Mouse (Mus musculus): ENCODE measurements around the gene Akap1. TPM values are rescaled to one million over a fixed set of nuclear protein-coding genes. Genes with fewer than 3 reads are reported as not detected.
"Not testable (repeated sequence)": the region's sequence is repeated elsewhere in the genome, so short reads cannot be mapped to it uniquely, and the experiment has no call there.

Gene Akap1
- total and polyA plus RNA-seq, 2 experiments = 37.7 to 81.5 TPM

DNA sequence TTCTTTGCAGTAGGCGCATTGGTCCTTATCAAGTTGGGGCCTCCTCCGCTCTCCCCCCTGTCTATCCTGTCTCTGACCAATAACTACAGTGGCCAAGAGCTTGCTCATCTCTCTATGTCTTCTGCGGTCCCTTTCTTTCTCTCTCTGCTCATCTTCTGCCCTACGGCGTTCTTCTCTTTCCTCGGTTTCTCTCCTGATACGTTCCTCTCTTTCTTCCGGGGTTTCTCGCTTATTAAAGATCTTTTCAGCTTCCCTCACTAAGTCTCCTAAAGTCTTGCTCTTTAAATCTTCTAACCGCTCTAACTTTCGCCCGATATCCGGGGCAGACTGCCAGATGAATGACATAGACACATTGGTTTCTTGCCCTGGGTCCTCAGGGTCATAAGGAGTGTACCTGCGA lies 29.9 kb upstream of the Akap1 start:
- DNase-seq (ENCODE audit: extremely low read depth, low read depth, low spot score); H3K79me2 ChIP-seq (ENCODE audit: control insufficient read depth, insufficient read depth, low read length); H3K4me1 ChIP-seq (ENCODE audit: control insufficient read depth, insufficient read depth, low read length); H3K36me3 ChIP-seq (ENCODE audit: control insufficient read depth, insufficient read depth, low read length); H3K27me3 ChIP-seq (ENCODE audit: control insufficient read depth, insufficient read depth, low read length); H3K9ac ChIP-seq (ENCODE audit: low read depth, low read length); H3K4me3 ChIP-seq (ENCODE audit: insufficient read depth, low read depth, low read length); H3K27ac ChIP-seq (replicated peaks; ENCODE audit: insufficient read depth, low read depth, low read length): not testable (repeated sequence)
- WGBS = 96% methylated on average over 12 of the region's 14 CpGs

DNA sequence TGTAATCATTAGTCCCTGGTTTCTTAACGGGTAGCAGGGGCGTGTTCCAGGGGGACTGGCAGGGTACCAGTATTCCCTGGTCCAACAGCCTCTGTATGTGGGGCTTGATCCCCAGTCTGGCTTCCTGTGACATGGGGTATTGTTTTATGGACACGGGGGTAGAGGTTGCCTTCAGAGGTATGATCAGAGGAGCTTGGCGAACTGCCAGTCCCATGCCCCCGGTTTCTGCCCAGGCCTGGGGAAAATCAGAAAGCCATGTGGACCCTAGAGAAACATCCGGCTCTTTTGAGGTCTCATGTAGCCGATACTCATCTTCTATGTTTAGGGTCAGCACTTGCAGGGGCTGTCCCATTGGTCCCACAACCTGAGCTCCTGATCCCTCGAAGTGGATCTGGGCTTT lies 29.1 kb upstream of the Akap1 start:
- not testable (repeated sequence) for H3K4me1 ChIP-seq (ENCODE audit: control insufficient read depth, insufficient read depth, low read length); H3K27ac ChIP-seq (replicated peaks; ENCODE audit: insufficient read depth, low read depth, low read length); H3K9ac ChIP-seq (ENCODE audit: low read depth, low read length); H3K4me3 ChIP-seq (ENCODE audit: insufficient read depth, low read depth, low read length); DNase-seq (ENCODE audit: extremely low read depth, low read depth, low spot score); H3K79me2 ChIP-seq (ENCODE audit: control insufficient read depth, insufficient read depth, low read length); H3K36me3 ChIP-seq (ENCODE audit: control insufficient read depth, insufficient read depth, low read length); H3K27me3 ChIP-seq (ENCODE audit: control insufficient read depth, insufficient read depth, low read length)
- WGBS = 96% methylated on average over 3 of the region's 8 CpGs

DNA sequence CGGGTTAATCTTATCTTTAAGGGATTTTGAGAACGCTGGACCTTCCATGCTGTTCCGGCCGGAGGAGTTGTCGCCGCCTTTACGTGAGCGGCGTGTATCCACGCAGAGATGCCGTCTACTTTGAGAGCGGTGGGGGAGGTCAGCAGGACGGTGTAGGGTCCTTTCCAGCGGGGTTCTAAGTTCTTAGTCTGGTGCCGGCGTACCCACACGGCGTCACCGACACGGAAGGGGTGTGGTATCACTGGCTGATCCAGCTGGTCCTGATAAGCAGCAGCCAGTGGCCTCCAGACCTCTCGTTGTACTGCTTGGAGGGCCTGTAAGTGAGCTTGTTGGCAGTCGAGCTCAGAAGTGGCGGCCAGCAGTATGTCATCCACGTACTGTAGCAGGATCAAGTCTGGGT lies 28.4 kb upstream of the Akap1 start:
- H3K4me1 ChIP-seq (ENCODE audit: control insufficient read depth, insufficient read depth, low read length); H3K9ac ChIP-seq (ENCODE audit: low read depth, low read length); H3K4me3 ChIP-seq (ENCODE audit: insufficient read depth, low read depth, low read length); DNase-seq (ENCODE audit: extremely low read depth, low read depth, low spot score); H3K36me3 ChIP-seq (ENCODE audit: control insufficient read depth, insufficient read depth, low read length); H3K27ac ChIP-seq (replicated peaks; ENCODE audit: insufficient read depth, low read depth, low read length); H3K27me3 ChIP-seq (ENCODE audit: control insufficient read depth, insufficient read depth, low read length); H3K79me2 ChIP-seq (ENCODE audit: control insufficient read depth, insufficient read depth, low read length): not testable (repeated sequence)
- 95% methylated on average over 23 of the region's 24 CpGs for WGBS

DNA sequence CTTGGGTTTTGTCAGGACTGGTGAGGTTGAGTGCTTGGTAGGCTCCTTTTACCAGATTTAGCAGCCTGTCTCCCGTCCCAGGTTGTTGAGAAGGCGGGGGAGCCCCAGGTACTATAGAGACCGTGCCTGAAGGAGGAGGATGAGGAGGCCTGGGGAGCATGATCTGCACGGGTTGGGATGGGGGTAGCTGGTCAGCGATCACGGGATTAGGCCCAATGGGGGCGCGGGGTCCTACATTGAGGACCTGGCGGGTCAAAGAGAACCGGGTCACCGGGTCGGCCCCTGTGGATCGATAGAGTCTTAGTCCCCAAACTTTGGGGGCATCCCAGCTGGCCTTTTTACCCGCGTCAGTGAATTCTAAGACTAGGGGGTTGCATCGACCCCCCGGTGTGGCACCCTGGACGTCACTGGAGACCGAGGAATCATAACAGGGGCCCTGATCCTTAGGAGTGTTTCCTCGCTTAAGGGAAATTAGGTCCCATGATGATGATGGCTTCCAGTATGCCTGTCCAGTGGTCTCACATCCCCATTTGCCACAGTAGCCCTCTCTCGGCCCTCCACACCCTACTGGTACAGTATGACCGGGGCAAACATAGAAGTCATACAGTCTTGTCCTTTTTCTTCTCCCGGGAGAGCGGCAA lies 27.7 kb upstream of the Akap1 start:
- not testable (repeated sequence) for H3K4me3 ChIP-seq (ENCODE audit: insufficient read depth, low read depth, low read length); DNase-seq (ENCODE audit: extremely low read depth, low read depth, low spot score); H3K36me3 ChIP-seq (ENCODE audit: control insufficient read depth, insufficient read depth, low read length); H3K9ac ChIP-seq (ENCODE audit: low read depth, low read length); H3K4me1 ChIP-seq (ENCODE audit: control insufficient read depth, insufficient read depth, low read length); H3K27me3 ChIP-seq (ENCODE audit: control insufficient read depth, insufficient read depth, low read length); H3K27ac ChIP-seq (replicated peaks; ENCODE audit: insufficient read depth, low read depth, low read length); H3K79me2 ChIP-seq (ENCODE audit: control insufficient read depth, insufficient read depth, low read length)
- WGBS = 98% methylated on average over 18 of the region's 24 CpGs

GRCm38 (mm10) chr11:88891446-88891845 lies 27.1 kb upstream of the Akap1 start:
- not testable (repeated sequence) for H3K27ac ChIP-seq (replicated peaks; ENCODE audit: insufficient read depth, low read depth, low read length); H3K9ac ChIP-seq (ENCODE audit: low read depth, low read length); H3K4me1 ChIP-seq (ENCODE audit: control insufficient read depth, insufficient read depth, low read length); H3K36me3 ChIP-seq (ENCODE audit: control insufficient read depth, insufficient read depth, low read length); H3K27me3 ChIP-seq (ENCODE audit: control insufficient read depth, insufficient read depth, low read length); H3K4me3 ChIP-seq (ENCODE audit: insufficient read depth, low read depth, low read length); DNase-seq (ENCODE audit: extremely low read depth, low read depth, low spot score); H3K79me2 ChIP-seq (ENCODE audit: control insufficient read depth, insufficient read depth, low read length)
- 93% methylated on average over 11 of the region's 12 CpGs for WGBS

- H3K4me3 ChIP-seq (ENCODE audit: insufficient read depth, low read depth, low read length); DNase-seq (ENCODE audit: extremely low read depth, low read depth, low spot score); H3K9ac ChIP-seq (ENCODE audit: low read depth, low read length); H3K27me3 ChIP-seq (ENCODE audit: control insufficient read depth, insufficient read depth, low read length); H3K27ac ChIP-seq (replicated peaks; ENCODE audit: insufficient read depth, low read depth, low read length); H3K36me3 ChIP-seq (ENCODE audit: control insufficient read depth, insufficient read depth, low read length); H3K4me1 ChIP-seq (ENCODE audit: control insufficient read depth, insufficient read depth, low read length); H3K79me2 ChIP-seq (ENCODE audit: control insufficient read depth, insufficient read depth, low read length): not testable (repeated sequence)
- WGBS = 90% methylated on average over 8 of the region's 11 CpGs
Observed at GRCm38 (mm10) chr11:88890904-88891303, 26.5 kb upstream of the Akap1 start.

- DNase-seq (ENCODE audit: extremely low read depth, low read depth, low spot score) = no peak
- no peak for TF ChIP-seq POLR2A (IDR thresholded peaks at IDR 0.05; ENCODE audit: extremely low read depth, insufficient read depth, low read length)
- no peak for TF ChIP-seq CTCF (IDR thresholded peaks at IDR 0.05; ENCODE audit: low read depth, low read length)
- H3K36me3 ChIP-seq (ENCODE audit: control insufficient read depth, insufficient read depth, low read length) = no peaks in the 10 kb centered on the region
- no peaks in the 10 kb centered on the region for H3K79me2 ChIP-seq (ENCODE audit: control insufficient read depth, insufficient read depth, low read length)
- no peak overlapping the region for H3K27ac ChIP-seq (replicated peaks; ENCODE audit: insufficient read depth, low read depth, low read length)
- H3K27me3 ChIP-seq (ENCODE audit: control insufficient read depth, insufficient read depth, low read length) = no peaks in the 10 kb centered on the region
- peaks cover 3% of the 10 kb centered on the region for H3K4me1 ChIP-seq (ENCODE audit: control insufficient read depth, insufficient read depth, low read length)
- no peak overlapping the region for H3K4me3 ChIP-seq (ENCODE audit: insufficient read depth, low read depth, low read length)
- 90% methylated on average over 2 of the region's 2 CpGs for WGBS
- H3K9ac ChIP-seq (ENCODE audit: low read depth, low read length) = no peak overlapping the region
Observed at GRCm38 (mm10) chr11:88888996-88889395, 24.6 kb upstream of the Akap1 start.
